Mouse (Mus musculus): ENCODE measurements at regions not wholly inside any gene's neighbourhood (a gene's known extent, or its start where the extent isn't known, plus 50 kb on each side); places are given as distances from the start of the nearest gene placed in this dataset.
A peak's percentile ranks its signal among the peaks of the same experiment; 100 is the strongest.
"Not testable (repeated sequence)": the region's sequence is repeated elsewhere in the genome, so short reads cannot be mapped to it uniquely, and the experiment has no call there.

DNA sequence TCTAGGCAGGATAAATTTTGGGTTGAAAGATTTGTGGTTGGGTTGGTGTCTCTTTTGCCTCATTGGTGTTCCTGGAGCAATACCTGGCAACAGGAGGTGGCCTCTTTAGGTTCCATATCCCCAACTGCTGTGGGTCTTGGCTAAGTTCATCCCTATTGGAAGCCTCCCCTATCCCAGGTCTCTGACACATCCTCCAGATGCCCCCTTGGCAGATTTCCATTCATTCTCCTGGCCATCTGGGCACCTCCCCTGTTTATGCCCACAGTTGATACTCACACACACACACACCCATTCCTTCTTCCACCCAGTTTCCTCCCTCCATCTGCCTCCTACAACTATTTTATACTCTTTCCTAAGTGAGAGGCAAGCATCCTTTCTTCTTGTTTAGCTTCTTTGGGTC, 984.9 kb upstream of the Gm12353 start:
- no peak for DNase-seq

DNA sequence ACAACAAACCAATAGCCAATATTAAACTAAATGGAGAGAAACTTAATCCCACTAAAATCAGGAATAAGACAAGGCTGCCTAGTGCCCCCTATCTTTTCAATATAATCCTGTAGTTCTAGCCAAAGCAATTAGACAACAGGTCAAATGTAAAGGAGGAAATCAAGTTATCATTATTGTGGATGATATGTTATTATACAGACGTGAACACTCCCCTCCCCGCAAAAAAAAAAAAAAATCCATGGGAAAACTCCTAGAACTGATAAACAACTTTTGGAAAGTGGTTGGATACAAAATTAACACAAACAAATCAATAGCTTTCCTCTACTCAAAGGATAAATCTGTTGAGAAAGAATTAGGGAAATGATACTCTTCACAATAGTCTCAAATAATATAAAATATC, 966.2 kb upstream of the Gm12353 start:
- DNase-seq = no peak

GRCm38 (mm10) chr4:18649153-18649552, 956.1 kb upstream of the Gm12353 start:
- peak; percentile 27 for DNase-seq

- no peak for DNase-seq
Observed at GRCm38 (mm10) chr4:18685891-18686544, 919.2 kb upstream of the Gm12353 start.

DNA sequence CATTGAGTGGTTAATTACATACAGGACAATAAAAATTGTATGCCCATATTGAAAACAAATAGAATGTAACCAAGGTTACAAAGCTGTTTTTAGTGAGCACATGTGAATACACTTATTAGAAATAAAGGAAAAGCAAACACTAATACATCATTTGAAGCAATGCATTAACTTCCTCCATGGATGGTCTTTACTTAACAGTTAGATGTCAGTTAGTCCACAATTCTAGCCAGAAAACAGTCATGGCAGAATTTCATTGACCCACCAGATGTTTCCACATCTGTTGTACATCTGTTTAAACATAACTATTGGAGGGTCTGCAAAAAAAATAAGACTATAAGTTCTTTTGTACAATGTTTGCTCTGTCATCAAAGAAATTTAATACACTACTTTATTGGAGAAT, 911.2 kb upstream of the Gm12353 start:
- DNase-seq = no peak

GRCm38 (mm10) chr4:18696246-18696645, 909.0 kb upstream of the Gm12353 start:
- no peak for DNase-seq

DNA sequence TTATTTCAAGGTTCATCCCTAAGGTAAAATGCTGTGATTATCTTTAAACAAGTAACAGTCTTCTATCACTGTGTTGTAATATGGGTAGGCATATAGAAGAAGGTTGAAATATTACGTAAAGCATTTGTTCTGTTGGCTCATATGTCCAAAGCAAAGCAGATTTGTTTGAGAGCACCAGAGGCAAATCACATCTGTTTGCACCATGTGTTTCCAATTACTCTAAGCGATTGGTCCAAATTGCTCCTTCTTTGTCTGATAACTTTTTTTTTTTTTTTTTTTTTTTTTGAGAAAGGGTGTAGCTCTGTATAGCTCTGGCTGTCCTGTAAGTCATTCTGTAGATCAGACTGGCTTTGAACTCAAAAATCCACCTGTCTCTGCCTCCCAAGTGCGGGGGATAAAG, 861.0 kb upstream of the Gm12353 start:
- no peak for DNase-seq

DNA sequence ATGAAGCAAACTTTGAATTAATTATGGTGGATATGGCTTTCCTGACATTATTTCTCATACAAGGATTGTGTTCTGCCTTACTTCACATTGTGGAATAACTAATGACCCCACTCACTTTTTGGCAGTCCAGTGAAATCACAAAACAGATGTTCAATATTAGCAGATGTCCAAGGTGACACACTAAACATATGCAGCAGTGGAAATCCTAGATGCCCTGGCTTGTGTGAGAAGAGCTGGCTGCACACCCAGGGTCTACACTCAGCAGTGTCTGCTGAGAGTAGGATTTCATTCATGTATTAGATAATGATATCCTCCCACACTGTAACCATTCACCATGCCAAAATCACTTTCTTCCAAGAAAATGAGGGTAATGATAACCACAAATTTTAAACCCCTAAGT, 816.9 kb upstream of the Gm12353 start:
- DNase-seq = no peak

GRCm38 (mm10) chr4:18795740-18796394, 809.4 kb upstream of the Gm12353 start:
- no peak for DNase-seq

DNA sequence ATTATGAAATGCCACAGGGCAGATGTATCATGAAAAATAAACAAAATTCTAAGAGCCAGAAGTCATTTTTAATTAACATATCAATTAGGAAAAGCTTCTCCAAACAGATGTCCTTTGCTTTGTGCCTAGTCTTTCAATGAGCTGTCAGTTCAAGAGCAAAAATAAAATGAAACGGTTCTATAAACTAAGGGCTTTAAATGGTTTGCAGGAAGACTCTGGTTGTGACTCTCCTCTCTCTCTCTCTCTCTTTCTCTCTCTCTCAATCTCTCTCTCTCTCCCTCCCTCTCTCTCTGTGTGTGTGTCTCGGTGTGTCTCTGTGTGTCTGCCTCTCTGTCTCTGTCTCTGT, 808.9 kb upstream of the Gm12353 start:
- DNase-seq = no peak

DNA sequence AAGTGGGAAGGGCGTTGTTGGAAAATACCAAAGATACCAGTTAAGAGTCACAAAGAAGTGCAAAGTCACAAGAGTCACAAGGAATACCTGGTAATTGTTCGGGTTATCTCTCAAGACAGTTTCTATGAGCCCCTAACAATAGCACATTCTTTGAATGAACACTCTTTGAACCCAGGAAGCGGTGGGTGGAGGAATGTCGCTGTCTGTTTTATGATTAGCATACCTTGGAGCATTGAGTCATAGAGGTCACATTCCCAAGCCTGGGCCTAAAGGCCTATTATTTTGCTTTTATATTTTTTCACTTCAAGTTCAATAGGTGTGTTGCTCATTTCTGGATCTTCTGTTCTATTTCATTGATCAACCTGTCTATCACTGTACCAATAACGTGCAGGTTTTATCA, 802.1 kb upstream of the Gm12353 start:
- DNase-seq = not testable (repeated sequence)

Measured in layer of hippocampus, adult 9-11 months (tissue).